In the genomic region with DNA sequence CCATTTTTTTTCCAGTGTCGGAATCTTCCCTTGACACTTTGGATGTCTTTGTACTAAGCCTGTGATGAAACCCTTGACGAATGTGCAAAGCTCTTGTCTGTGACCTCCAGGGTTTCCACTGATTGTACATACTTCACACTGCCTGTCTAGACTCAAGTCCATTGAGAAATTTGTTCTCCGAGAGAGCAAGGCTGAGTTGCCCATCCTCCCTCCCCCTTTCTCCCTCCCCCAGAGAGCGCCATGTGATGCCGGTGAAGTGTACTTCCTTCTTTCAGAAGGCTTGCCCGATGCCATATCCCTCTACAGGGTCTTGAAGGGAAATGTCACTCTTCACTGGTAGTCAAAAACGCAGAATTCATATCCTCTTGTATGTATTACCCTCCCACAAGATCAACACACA, we compare ENCODE assay signal across 24 mouse cellular contexts. TPM values are rescaled to one million over a fixed set of nuclear protein-coding genes. Genes with fewer than 3 reads are reported as not detected.
DNase-seq lines count a peak whose midpoint lies in the region; ATAC-seq and TF ChIP-seq lines count a peak whose summit lies in the region.
"Had no signal": no experiment of that assay in that cellular context is flagged by ENCODE, and none has a peak within 500 bp of the region (broad histone marks: within the 10 kb centered on the region; RNA-seq: fewer than 3 reads in every experiment).

No protein-coding gene starts in this region.

- no peaks in the 10 kb centered on the region for H3K27me3 ChIP-seq in lung, embryonic 14.5 days (ENCODE audit: insufficient read depth, low read length)
- no peaks in the 10 kb centered on the region for H3K27me3 ChIP-seq in CH12.LX (replicated peaks)
- H3K27me3 ChIP-seq: embryonic facial prominence, embryonic 15.5 days; heart, embryonic 13.5 days; limb, embryonic 15.5 days; lung, embryonic 15.5 days; neural tube, embryonic 15.5 days had no signal

- ATAC-seq in lung, embryonic 14.5 days (ENCODE audit: insufficient read depth), result 0 out of 2 replicates have a peak, but pooled peaks have one; percentile 13
- peak; percentile 86 for ATAC-seq in megakaryocyte, adult 5-6 weeks (ENCODE audit: poor library complexity, severe bottlenecking)
- ATAC-seq in inflammation-experienced regulatory T-cells, adult 6 months, result no peak
- ATAC-seq: CD4-positive, CD25-positive, alpha-beta regulatory T cell, adult 4 months had no signal

- no peak for TF ChIP-seq POLR2A in CH12.LX (IDR thresholded peaks at IDR 0.05; ENCODE audit: low read depth, low read length)

- H3K9ac ChIP-seq in lung, embryonic 14.5 days, result no peak overlapping the region
- H3K9ac ChIP-seq in CH12.LX (ENCODE audit: insufficient read depth, low read depth), result no peak overlapping the region
- H3K9ac ChIP-seq: embryonic facial prominence, embryonic 15.5 days; heart, embryonic 13.5 days; limb, embryonic 15.5 days; lung, embryonic 15.5 days; neural tube, embryonic 15.5 days had no signal

- no peaks in the 10 kb centered on the region for H3K9me3 ChIP-seq in lung, embryonic 14.5 days (ENCODE audit: low read depth, low read length)
- no peaks in the 10 kb centered on the region for H3K9me3 ChIP-seq in CH12.LX (replicated peaks; ENCODE audit: low read length)
- H3K9me3 ChIP-seq: embryonic facial prominence, embryonic 15.5 days; forebrain, embryonic 10.5 days; heart, embryonic 13.5 days; limb, embryonic 15.5 days; lung, embryonic 15.5 days; midbrain, embryonic 10.5 days; neural tube, embryonic 15.5 days had no signal

- no peaks in the 10 kb centered on the region for H3K79me2 ChIP-seq in CH12.LX (replicated peaks; ENCODE audit: control insufficient read depth, extremely low read depth, insufficient read depth, poor library complexity, severe bottlenecking)

- 25% methylated on average over 7 of the region's 7 CpGs for WGBS in lung, embryonic 14.5 days

- TF ChIP-seq EP300 in CH12.LX (IDR thresholded peaks at IDR 0.05; ENCODE audit: low read length), result no peak

- dilution Hi-C loops in CH12.LX (cut with MboI; ENCODE audit: extremely low pct_ligation_motif_present, extremely low pct_unique_long_range_greater_than_20kb, low sequenced_read_pairs), result no loop called here

- no peak overlapping the region for H3K4me3 ChIP-seq in lung, embryonic 14.5 days (ENCODE audit: low read depth, low read length)
- H3K4me3 ChIP-seq in CH12.LX (replicated peaks in 1 of 3; ENCODE audit: low read depth in 2 of 3, low read length in 2 of 3, poor library complexity in 1 of 3), result no peak overlapping the region
- H3K4me3 ChIP-seq: embryonic facial prominence, embryonic 15.5 days; forebrain, embryonic 10.5 days; heart, embryonic 13.5 days; limb, embryonic 15.5 days; lung, embryonic 15.5 days; midbrain, embryonic 10.5 days; neural tube, embryonic 15.5 days had no signal

- peaks cover 6% of the 10 kb centered on the region; the same call in 1 of the 2 replicates for H3K4me1 ChIP-seq in lung, embryonic 14.5 days (ENCODE audit: insufficient read depth)
- H3K4me1 ChIP-seq in CH12.LX (ENCODE audit: control insufficient read depth in 1 of 2, insufficient read depth in 2 of 2), result peaks cover 10 to 30% of the 10 kb centered on the region in 2 experiments
- H3K4me1 ChIP-seq: neural tube, embryonic 15.5 days had no signal

- in situ Hi-C loops in CH12.LX (cut with MboI; ENCODE audit: low pct_ligation_motif_present, low pct_unique_long_range_greater_than_20kb, low sequenced_read_pairs), result no loop called here

- H3K4me2 ChIP-seq in lung, embryonic 14.5 days, result no peak overlapping the region
- H3K4me2 ChIP-seq in CH12.LX (ENCODE audit: insufficient read depth, low read depth, poor library complexity, severe bottlenecking), result no peak overlapping the region
- H3K4me2 ChIP-seq: embryonic facial prominence, embryonic 15.5 days; heart, embryonic 13.5 days; limb, embryonic 15.5 days; lung, embryonic 15.5 days; neural tube, embryonic 15.5 days had no signal

- no peaks in the 10 kb centered on the region for H3K36me3 ChIP-seq in lung, embryonic 14.5 days (ENCODE audit: insufficient read depth)
- H3K36me3 ChIP-seq in CH12.LX (replicated peaks in 1 of 2; ENCODE audit: control insufficient read depth in 1 of 2, insufficient read depth in 1 of 2, low read length in 1 of 2), result no peaks in the 10 kb centered on the region
- H3K36me3 ChIP-seq: embryonic facial prominence, embryonic 15.5 days; forebrain, embryonic 10.5 days; heart, embryonic 13.5 days; limb, embryonic 15.5 days; lung, embryonic 15.5 days; midbrain, embryonic 10.5 days; neural tube, embryonic 15.5 days had no signal

- H3K27ac ChIP-seq in lung, embryonic 14.5 days (ENCODE audit: low read depth), result no peak overlapping the region
- H3K27ac ChIP-seq in CH12.LX (ENCODE audit: insufficient read depth, low read depth), result no peak overlapping the region
- H3K27ac ChIP-seq: embryonic facial prominence, embryonic 15.5 days; forebrain, embryonic 10.5 days; heart, embryonic 13.5 days; hindbrain, postnatal 0 days; limb, embryonic 15.5 days; lung, embryonic 15.5 days; midbrain, embryonic 10.5 days; neural tube, embryonic 15.5 days had no signal

- no peak for TF ChIP-seq CTCF in lung, embryonic 14.5 days (IDR thresholded peaks at IDR 0.05; ENCODE audit: low read depth)
- no peak for TF ChIP-seq CTCF in CH12.LX (conservative IDR thresholded peaks at IDR 0.05 in 1 of 2, IDR thresholded peaks at IDR 0.05 in 1 of 2; ENCODE audit: low read depth in 2 of 2, low read length in 2 of 2)

- DNase-seq in lung, embryonic 14.5 days, result no peak
- DNase-seq in lung, adult 18-20 months, result no peak
- DNase-seq in B cell, adult 2 months, result peak; percentile 77 to 85
- DNase-seq in CH12.LX (ENCODE audit: extremely low read depth), result peak; percentile 24
- DNase-seq in frontal cortex, adult 2 months (ENCODE audit: extremely low spot score in 1 of 2, low spot score in 1 of 2), result no peak
- DNase-seq in gastrocnemius, postnatal 10 days, result no peak
- DNase-seq: cerebellum, postnatal 14 days; gastrocnemius, postnatal 25 days; heart, postnatal 36 days; kidney, adult 8-10 months; kidney, postnatal 25 days; layer of hippocampus, adult 9-11 months; retina, postnatal 1 day had no signal

- TF ChIP-seq RAD21 in CH12.LX (IDR thresholded peaks at IDR 0.05; ENCODE audit: low read depth, low read length), result no peak

TF ChIP-seq in CH12.LX, 34 proteins besides CTCF, POLR2A, EP300 and RAD21:
- TF ChIP-seq MAZ (IDR thresholded peaks at IDR 0.05; ENCODE audit: low read depth, low read length) (0 out of 2 replicates have a peak, but pooled peaks have one; percentile 32), ZNF384 (IDR thresholded peaks at IDR 0.05; ENCODE audit: low read depth, low read length) (no peak)

RNA-seq across cellular contexts. Expression of a gene that starts 26.8 kb away (rescaled TPM):
- 83.2 and 90.1 TPM in 2 replicates for polyA plus RNA-seq in lung, embryonic 14.5 days (2014; fragmentation: Nextera tagmentation; extraction: Ambion mirVana)
- 47.7 and 53.5 TPM in 2 replicates for total RNA-seq in CH12.LX (2012; rRNA removed)
- total RNA-seq in CH12.LX (2014; rRNA removed), result 31.1 and 33.4 TPM in 2 replicates
- polyA plus RNA-seq in CH12.LX (2012; ENCODE audit: insufficient read length, low read depth), result 73.6 and 83.7 TPM in 2 replicates
- 14.8 and 16.2 TPM in 2 replicates for total RNA-seq in megakaryocyte, adult 5-6 weeks (2015)
- total RNA-seq in megakaryocyte, adult 5-6 weeks (2017), result 40.0 and 47.9 TPM in 2 replicates
- 10 to 100 TPM; 18.4 to 32.3 (median 26.3) TPM for polyA plus RNA-seq in inflammation-experienced regulatory T-cells, adult 6 months (2017; shearing (Covaris generic))
- 33.7 and 36.5 TPM in 2 replicates for polyA plus RNA-seq in frontal cortex, adult 2 months (2012; rRNA removed)
- 10 to 100 TPM; 45.5 to 52.2 TPM for total RNA-seq in gastrocnemius, postnatal 10 days (2021)

Comparison
In these comparisons a context has a peak if more than half of its experiments do, and no peak if none do; other contexts are left out.
1. DNase-seq: peak in B cell, adult 2 months (2 of 2) and CH12.LX (single experiment); none in lung, embryonic 14.5 days (single experiment), lung, adult 18-20 months (0 of 2), frontal cortex, adult 2 months (0 of 2) and gastrocnemius, postnatal 10 days (single experiment).